Mouse (Mus musculus) kidney, adult 2 months (tissue): ENCODE measurements around the gene Fhit.

Experiments used
- CTCF ChIP-seq: fragments of 200-500 bp; conservative IDR thresholded peaks from 2 replicates; pipeline ENCODE4 v1.5.1; 2011; ENCODE audit warnings: low read depth, mild to moderate bottlenecking, control low read depth, low read length, moderate library complexity, mixed read lengths; ENCODE audit not compliant: insufficient read depth, insufficient read length
- POLR2A ChIP-seq: fragments of 200-500 bp; IDR thresholded peaks from one replicate; pipeline ENCODE4 v1.6.1; 2011; ENCODE audit warnings: low read depth, low read length, control low read depth

GRCm38 (mm10) chr14:9623219-9624043 lies 1538.4 kb downstream of the Fhit start:
- TF ChIP-seq CTCF, result no peak
- no peak for TF ChIP-seq POLR2A
